Mouse (Mus musculus) stomach, embryonic 14.5 days (tissue): ENCODE measurements around the gene Tprn. TPM values are rescaled to one million over a fixed set of nuclear protein-coding genes. Genes with fewer than 3 reads are reported as not detected.

Experiments used
- ATAC-seq: fragments of 200-750 bp; cut with Nextera tagmentation; 2 replicates; pipeline ENCODE4 v1.8.0; 2017; ENCODE audit warnings: low read depth, moderate TSS enrichment; ENCODE audit not compliant: insufficient number of reproducible peaks, insufficient read depth, low FRiP score
- H3K27ac ChIP-seq: fragments of 300-500 bp; sonication (generic); 2 replicates; pipeline ENCODE4 v1.5.1; 2014; ENCODE audit warnings: mild to moderate bottlenecking, low read length, moderate library complexity, mixed read lengths
- H3K27me3 ChIP-seq: fragments of 300-500 bp; sonication (generic); 2 replicates; pipeline ENCODE4 v1.6.1; 2014; ENCODE audit warnings: low read length, control low read depth, mixed read lengths; ENCODE audit not compliant: control insufficient read depth, insufficient read depth
- H3K36me3 ChIP-seq: fragments of 300-500 bp; sonication (generic); 2 replicates; pipeline ENCODE4 v1.6.1; 2014; ENCODE audit warnings: mild to moderate bottlenecking, control low read depth, low read length, moderate library complexity, mixed read lengths; ENCODE audit not compliant: control insufficient read depth, insufficient read depth
- H3K4me1 ChIP-seq: fragments of 300-500 bp; sonication (generic); 2 replicates; pipeline ENCODE4 v1.6.1; 2014; ENCODE audit warnings: low read length, control low read depth, mixed read lengths; ENCODE audit not compliant: control insufficient read depth, insufficient read depth
- H3K4me2 ChIP-seq: fragments of 300-500 bp; sonication (generic); replicated peaks from 2 replicates; pipeline ENCODE4 v1.6.1; 2014; ENCODE audit warnings: low read depth, low read length, control low read depth
- H3K4me3 ChIP-seq: fragments of 300-500 bp; sonication (generic); 2 replicates; pipeline ENCODE4 v1.5.1; 2014; ENCODE audit warnings: low read depth, low read length, control low read depth
- H3K9ac ChIP-seq: fragments of 300-500 bp; sonication (generic); replicated peaks from 2 replicates; pipeline ENCODE4 v1.6.1; 2014; ENCODE audit warnings: low read depth, mild to moderate bottlenecking, control low read depth, low read length, moderate library complexity, mixed read lengths
- H3K9me3 ChIP-seq: fragments of 300-500 bp; sonication (generic); 2 replicates; pipeline ENCODE4 v1.6.1; 2016; ENCODE audit warnings: low read depth, low read length, control low read depth; ENCODE audit not compliant: control insufficient read depth
- WGBS: fragments of 180-500 bp; shearing (Covaris S2); extraction: QIAGEN DNeasy Blood & Tissue Kit; methylation state at CpG from one replicate; pipeline ENCODE4 v1.1.7; 2014; 5-methylcytosine and 5-hydroxymethylcytosine counted together
- polyA plus RNA-seq: library from polyadenylated mRNA; unstranded; fragments of >200 nt; fragmentation: Nextera tagmentation; extraction: Ambion mirVana; gene quantifications from 2 replicates; pipeline ENCODE4 v1.2.1, GENCODE M21; 2014

The Tprn gene
- polyA plus RNA-seq, 1 experiment from 2014 or later, result 6.2 TPM

- Histone ChIP-seq H3K4me2 (peak overlapping the region; percentile 97), H3K27me3 (0 out of 2 replicates have a peak, but pooled peaks cover 11% of the 10 kb centered on the region), H3K9me3 (no peaks in the 10 kb centered on the region), H3K4me1 (peaks cover 18% of the 10 kb centered on the region; the same call in 1 of the 2 replicates), H3K36me3 (no peaks in the 10 kb centered on the region), H3K9ac (no peak overlapping the region), H3K4me3 (peak overlapping the region; percentile 29), H3K27ac (peak overlapping the region; percentile 58; the same call in 1 of the 2 replicates)
- ATAC-seq, result peak; percentile 5; the same call in 1 of the 2 replicates
- 49% methylated on average over 8 of the region's 8 CpGs for WGBS
These were observed 22.1 kb upstream of the Tprn start for GRCm38 (mm10) chr2:25240310-25240709.

- H3K27ac ChIP-seq, result peak overlapping the region; percentile 58; the same call in 1 of the 2 replicates
- peak; percentile 88 for ATAC-seq
- 2% methylated on average over 29 of the region's 29 CpGs for WGBS
These were observed 21.5 kb upstream of the Tprn start for GRCm38 (mm10) chr2:25240723-25241437.

GRCm38 (mm10) chr2:25241438-25241775, 21.0 kb upstream of the Tprn start:
- Histone ChIP-seq H3K4me3 (peak overlapping the region; percentile 41), H3K9ac (no peak overlapping the region), H3K9me3 (no peaks in the 10 kb centered on the region), H3K27ac (no peak overlapping the region), H3K36me3 (no peaks in the 10 kb centered on the region; the same call in 1 of the 2 replicates), H3K27me3 (0 out of 2 replicates have a peak, but pooled peaks cover 11% of the 10 kb centered on the region), H3K4me1 (peaks cover 18% of the 10 kb centered on the region; the same call in 1 of the 2 replicates), H3K4me2 (peak overlapping the region; percentile 97)
- WGBS, result 21% methylated on average over 6 of the region's 6 CpGs
- ATAC-seq, result no peak

More at GRCm38 (mm10) chr2:25240723-25241437, 21.5 kb upstream of the Tprn start:
- Histone ChIP-seq H3K4me2 (peak overlapping the region; percentile 97), H3K9ac (no peak overlapping the region), H3K36me3 (no peaks in the 10 kb centered on the region), H3K4me1 (peaks cover 18% of the 10 kb centered on the region; the same call in 1 of the 2 replicates), H3K4me3 (peak overlapping the region; percentile 29), H3K27me3 (0 out of 2 replicates have a peak, but pooled peaks cover 11% of the 10 kb centered on the region), H3K9me3 (no peaks in the 10 kb centered on the region)

GRCm38 (mm10) chr2:25242101-25242506, 20.3 kb upstream of the Tprn start, which contains the start of the genes Rnf208 and Cysrt1:
Rnf208 (plus strand) TSS chr2:25242255.
Cysrt1 (minus strand) TSS chr2:25242452.
- H3K4me1 ChIP-seq, result peaks cover 14% of the 10 kb centered on the region; the same call in 1 of the 2 replicates
- no peaks in the 10 kb centered on the region for H3K9me3 ChIP-seq
- ATAC-seq, result no peak
- H3K36me3 ChIP-seq, result no peaks in the 10 kb centered on the region; the same call in 1 of the 2 replicates
- 0% methylated on average over 26 of the region's 59 CpGs for WGBS
- peak within 1 kb of the TSS; percentile 50 for H3K9ac ChIP-seq
- peak within 1 kb of the TSS; percentile 97 for H3K4me2 ChIP-seq
- peak within 1 kb of the TSS; percentile 41 for H3K4me3 ChIP-seq
- no peak within 1 kb of the TSS for H3K27ac ChIP-seq
- H3K27me3 ChIP-seq, result 0 out of 2 replicates have a peak, but pooled peaks cover 11% of the 10 kb centered on the region

GRCm38 (mm10) chr2:25243342-25243741, 19.1 kb upstream of the Tprn start:
- Histone ChIP-seq H3K27me3 (0 out of 2 replicates have a peak, but pooled peaks cover 11% of the 10 kb centered on the region), H3K4me2 (no peak overlapping the region), H3K4me1 (peaks cover 14% of the 10 kb centered on the region; the same call in 1 of the 2 replicates), H3K27ac (no peak overlapping the region), H3K36me3 (peaks cover 6% of the 10 kb centered on the region; the same call in 1 of the 2 replicates), H3K4me3 (no peak overlapping the region), H3K9ac (no peak overlapping the region), H3K9me3 (no peaks in the 10 kb centered on the region)
- no peak for ATAC-seq
- 73% methylated on average over 8 of the region's 8 CpGs for WGBS

- no peaks in the 10 kb centered on the region for H3K9me3 ChIP-seq
- 88% methylated on average over 4 of the region's 4 CpGs for WGBS
- H3K4me3 ChIP-seq, result no peak overlapping the region
- H3K4me1 ChIP-seq, result peaks cover 14% of the 10 kb centered on the region; the same call in 1 of the 2 replicates
- H3K9ac ChIP-seq, result no peak overlapping the region
- H3K4me2 ChIP-seq, result no peak overlapping the region
- no peak for ATAC-seq
- H3K27ac ChIP-seq, result no peak overlapping the region
- peaks cover 11% of the 10 kb centered on the region; the same call in 1 of the 2 replicates for H3K36me3 ChIP-seq
- H3K27me3 ChIP-seq, result 0 out of 2 replicates have a peak, but pooled peaks cover 11% of the 10 kb centered on the region
These were observed 18.3 kb upstream of the Tprn start for GRCm38 (mm10) chr2:25244144-25244543.

GRCm38 (mm10) chr2:25246183-25247072, 16.0 kb upstream of the Tprn start, which contains the start of gene AL732309.1:
AL732309.1 (minus strand) TSS chr2:25246863.
- peaks cover 5% of the 10 kb centered on the region; the same call in 1 of the 2 replicates for H3K4me1 ChIP-seq
- no peak within 1 kb of the TSS for H3K9ac ChIP-seq
- no peak within 1 kb of the TSS for H3K4me2 ChIP-seq
- no peaks in the 10 kb centered on the region for H3K9me3 ChIP-seq
- ATAC-seq, result no peak
- 0 out of 2 replicates have a peak, but pooled peaks cover 9% of the 10 kb centered on the region for H3K27me3 ChIP-seq
- H3K36me3 ChIP-seq, result peaks cover 20% of the 10 kb centered on the region
- H3K4me3 ChIP-seq, result no peak within 1 kb of the TSS
- no peak within 1 kb of the TSS for H3K27ac ChIP-seq
- 80% methylated on average over 10 of the region's 10 CpGs for WGBS

- H3K36me3 ChIP-seq, result peaks cover 31% of the 10 kb centered on the region
- H3K27me3 ChIP-seq, result no peaks in the 10 kb centered on the region
- H3K4me2 ChIP-seq, result no peak overlapping the region
- no peak overlapping the region for H3K9ac ChIP-seq
- ATAC-seq, result no peak
- no peaks in the 10 kb centered on the region for H3K9me3 ChIP-seq
- H3K27ac ChIP-seq, result no peak overlapping the region
- 82% methylated on average over 1 of the region's 1 CpGs for WGBS
- H3K4me1 ChIP-seq, result peaks cover 11% of the 10 kb centered on the region
- H3K4me3 ChIP-seq, result no peak overlapping the region
These were observed 10.1 kb upstream of the Tprn start for GRCm38 (mm10) chr2:25252331-25252730.
